ENCODE assay signal across 8 mouse cellular contexts in genomic region chr7:6728263-6728931, GRCm38 (mm10). TPM values are rescaled to one million over a fixed set of nuclear protein-coding genes. Genes with fewer than 3 reads are reported as not detected.
A peak's percentile ranks its signal among the peaks of the same experiment; 100 is the strongest.
DNase-seq lines count a peak whose midpoint lies in the region; ATAC-seq lines count a peak whose summit lies in the region.

No protein-coding gene starts in this region.

- peak; percentile 16 to 29 for DNase-seq in spleen, postnatal 36 days (ENCODE audit: low spot score in 2 of 2)
- no peak for DNase-seq in spleen, adult 18-20 months
- peak; percentile 89 for DNase-seq in embryo, embryonic 9.5 days (ENCODE audit: extremely low spot score)
- peak; percentile 71 to 85 for DNase-seq in gastrocnemius, postnatal 4 days (ENCODE audit: low spot score in 2 of 2)
- peak; percentile 90 to 97 for DNase-seq in left cerebral cortex, postnatal 14 days (ENCODE audit: low spot score in 2 of 2)
- peak; percentile 98 for DNase-seq in midbrain, embryonic 11.5 days (ENCODE audit: low spot score, missing footprints)

- peak overlapping the region; percentile 92 for H3K27ac ChIP-seq in intestine, embryonic 16.5 days (ENCODE audit: low read length)
- H3K27ac ChIP-seq in midbrain, embryonic 11.5 days (ENCODE audit: low read depth, low read length): peak overlapping the region; percentile 77
- H3K27ac ChIP-seq in stomach, embryonic 14.5 days (ENCODE audit: low read length): peak overlapping the region; percentile 92

- no peaks in the 10 kb centered on the region for H3K36me3 ChIP-seq in intestine, embryonic 16.5 days (ENCODE audit: control insufficient read depth, insufficient read depth, low read length)
- H3K36me3 ChIP-seq in midbrain, embryonic 11.5 days (ENCODE audit: control insufficient read depth, insufficient read depth, low read length): no peaks in the 10 kb centered on the region
- H3K36me3 ChIP-seq in stomach, embryonic 14.5 days (ENCODE audit: control insufficient read depth, insufficient read depth, low read length): peaks cover 21% of the 10 kb centered on the region; the same call in 1 of the 2 replicates

- H3K27me3 ChIP-seq in intestine, embryonic 16.5 days (replicated peaks; ENCODE audit: control insufficient read depth, insufficient read depth, low read length): no peaks in the 10 kb centered on the region
- no peaks in the 10 kb centered on the region for H3K27me3 ChIP-seq in midbrain, embryonic 11.5 days (ENCODE audit: control insufficient read depth, insufficient read depth, low read length)
- H3K27me3 ChIP-seq in stomach, embryonic 14.5 days (ENCODE audit: control insufficient read depth, insufficient read depth, low read length): no peaks in the 10 kb centered on the region

- intact Hi-C loops in left cerebral cortex, postnatal 14 days (cut with DNase I): loop anchor here (5.0 kb wide), 1 partner anchor 209 kb away; no protein-coding TSS in a partner anchor

- H3K4me2 ChIP-seq in intestine, embryonic 16.5 days (ENCODE audit: low read depth, low read length): peak overlapping the region; percentile 47
- peak overlapping the region; percentile 47 for H3K4me2 ChIP-seq in midbrain, embryonic 11.5 days
- H3K4me2 ChIP-seq in stomach, embryonic 14.5 days (replicated peaks; ENCODE audit: low read depth, low read length): peak overlapping the region; percentile 33

- peak overlapping the region; percentile 59 for H3K4me3 ChIP-seq in intestine, embryonic 16.5 days (ENCODE audit: low read length)
- peak overlapping the region; percentile 58; the same call in 1 of the 2 replicates for H3K4me3 ChIP-seq in midbrain, embryonic 11.5 days (ENCODE audit: low read depth, low read length)
- peak overlapping the region; percentile 62 for H3K4me3 ChIP-seq in stomach, embryonic 14.5 days (ENCODE audit: low read depth, low read length)

- WGBS in intestine, embryonic 16.5 days: 40% methylated on average over 19 of the region's 19 CpGs
- 47% methylated on average over 19 of the region's 19 CpGs for WGBS in midbrain, embryonic 11.5 days
- 56% methylated on average over 19 of the region's 19 CpGs for WGBS in stomach, embryonic 14.5 days

- H3K9ac ChIP-seq in intestine, embryonic 16.5 days (ENCODE audit: low read depth, low read length): peak overlapping the region; percentile 38; the same call in 1 of the 2 replicates
- no peak overlapping the region; the same call in 1 of the 2 replicates for H3K9ac ChIP-seq in midbrain, embryonic 11.5 days (ENCODE audit: low read length)
- peak overlapping the region; percentile 36; the same call in 1 of the 2 replicates for H3K9ac ChIP-seq in stomach, embryonic 14.5 days (replicated peaks; ENCODE audit: low read depth, low read length)

- H3K4me1 ChIP-seq in intestine, embryonic 16.5 days (ENCODE audit: control insufficient read depth, insufficient read depth, low read length): no peaks in the 10 kb centered on the region
- no peaks in the 10 kb centered on the region for H3K4me1 ChIP-seq in midbrain, embryonic 11.5 days (ENCODE audit: control insufficient read depth, insufficient read depth, low read length)
- no peaks in the 10 kb centered on the region for H3K4me1 ChIP-seq in stomach, embryonic 14.5 days (ENCODE audit: control insufficient read depth, insufficient read depth, low read length)

- peak; percentile 85 for ATAC-seq in intestine, embryonic 16.5 days
- ATAC-seq in midbrain, embryonic 11.5 days (ENCODE audit: low FRiP score): peak; percentile 83
- peak; percentile 79 for ATAC-seq in stomach, embryonic 14.5 days (ENCODE audit: insufficient number of reproducible peaks, insufficient read depth, low FRiP score, low read depth)

- H3K9me3 ChIP-seq in intestine, embryonic 16.5 days (ENCODE audit: control insufficient read depth, low read length): peaks cover 26% of the 10 kb centered on the region
- H3K9me3 ChIP-seq in midbrain, embryonic 11.5 days (ENCODE audit: control insufficient read depth, low read length): peaks cover 20% of the 10 kb centered on the region
- H3K9me3 ChIP-seq in stomach, embryonic 14.5 days (ENCODE audit: control insufficient read depth, low read depth, low read length): peaks cover 35% of the 10 kb centered on the region

RNA-seq across cellular contexts. Expression of gene Peg3, which starts 1.8 kb away (rescaled TPM):
- total RNA-seq in gastrocnemius, postnatal 4 days (2021): 100 to 1,000 TPM; 567 to 584 TPM
- polyA plus RNA-seq in intestine, embryonic 16.5 days (2015; fragmentation: Nextera tagmentation; extraction: Ambion mirVana): 58.6 and 63.3 TPM in 2 replicates
- total RNA-seq in left cerebral cortex, postnatal 14 days (2021): 100 to 1,000 TPM; 185 to 197 TPM
- polyA plus RNA-seq in midbrain, embryonic 11.5 days (2014; fragmentation: Nextera tagmentation; extraction: Ambion mirVana): 85.3 and 90.1 TPM in 2 replicates
- polyA plus RNA-seq in stomach, embryonic 14.5 days (2014; fragmentation: Nextera tagmentation; extraction: Ambion mirVana): 210 and 239 TPM in 2 replicates

RNA-seq across cellular contexts. Expression of gene Usp29, which starts 2.0 kb away (rescaled TPM):
- 10 to 100 TPM; 26.6 to 33.7 TPM for total RNA-seq in gastrocnemius, postnatal 4 days (2021)
- polyA plus RNA-seq in intestine, embryonic 16.5 days (2015; fragmentation: Nextera tagmentation; extraction: Ambion mirVana): 2.6 and 3.5 TPM in 2 replicates
- 10 to 100 TPM; 40.0 to 44.0 TPM for total RNA-seq in left cerebral cortex, postnatal 14 days (2021)
- 10.2 and 10.7 TPM in 2 replicates for polyA plus RNA-seq in midbrain, embryonic 11.5 days (2014; fragmentation: Nextera tagmentation; extraction: Ambion mirVana)
- 9.1 TPM in 2 replicates for polyA plus RNA-seq in stomach, embryonic 14.5 days (2014; fragmentation: Nextera tagmentation; extraction: Ambion mirVana)

RNA-seq across cellular contexts. Expression of gene Zim1, which starts 32.1 kb away (rescaled TPM):
- 100 to 1,000 TPM; 397 to 406 TPM for total RNA-seq in gastrocnemius, postnatal 4 days (2021)
- polyA plus RNA-seq in intestine, embryonic 16.5 days (2015; fragmentation: Nextera tagmentation; extraction: Ambion mirVana): 3.0 TPM in 2 replicates
- 1 to 10 TPM; 3.7 to 7.0 TPM for total RNA-seq in left cerebral cortex, postnatal 14 days (2021)
- 0.93 and 1.6 TPM in 2 replicates for polyA plus RNA-seq in midbrain, embryonic 11.5 days (2014; fragmentation: Nextera tagmentation; extraction: Ambion mirVana)
- 7.7 and 8.7 TPM in 2 replicates for polyA plus RNA-seq in stomach, embryonic 14.5 days (2014; fragmentation: Nextera tagmentation; extraction: Ambion mirVana)

Comparison
In these comparisons a context has a peak if more than half of its experiments do, and no peak if none do; other contexts are left out.
1. DNase-seq: peak in spleen, postnatal 36 days (2 of 2), embryo, embryonic 9.5 days (single experiment), gastrocnemius, postnatal 4 days (2 of 2), left cerebral cortex, postnatal 14 days (2 of 2) and midbrain, embryonic 11.5 days (single experiment); none in spleen, adult 18-20 months (0 of 2).
2. Peak in every context shown above with its lines, with median percentiles within 50 percentile points of each other: ATAC-seq, H3K27ac ChIP-seq, H3K4me2 ChIP-seq and H3K4me3 ChIP-seq.